Mouse (Mus musculus) spleen, postnatal 4 days (tissue): ENCODE results near the gene Olfr3.

Source experiments
- DNase-seq, 2 experiments: peaks; one replicate each; pipeline ENCODE4 v3.0.0; 2022; ENCODE audit warnings: low spot score in 2 of 2

The Olfr3 gene

GRCm38 (mm10) chr2:36816932-36817331, at the start of gene Olfr3:
Olfr3 (minus strand) TSS chr2:36817032.
- DNase-seq, result no peak

GRCm38 (mm10) chr2:36862560-36862959, 45.7 kb upstream of the Olfr3 start, which contains the start of gene Olfr351:
Olfr351 (minus strand) TSS chr2:36862660.
- DNase-seq, result no peak

- no peak for DNase-seq
Observed at GRCm38 (mm10) chr2:36846010-36846409, 29.2 kb upstream of the Olfr3 start, which contains the start of gene Olfr350. Olfr350 (plus strand) TSS chr2:36846310.

- DNase-seq, result no peak
Observed at GRCm38 (mm10) chr2:36790238-36790637, 26.6 kb downstream of the Olfr3 start, which contains the start of gene Olfr50. Olfr50 (plus strand) TSS chr2:36790538.

- DNase-seq, result no peak
Observed at GRCm38 (mm10) chr2:36783976-36784375, 32.9 kb downstream of the Olfr3 start, which contains the start of gene Olfr348. Olfr348 (plus strand) TSS chr2:36784276.
